Mouse (Mus musculus): ENCODE measurements around the gene Mpc1.

Gene Mpc1

DNA sequence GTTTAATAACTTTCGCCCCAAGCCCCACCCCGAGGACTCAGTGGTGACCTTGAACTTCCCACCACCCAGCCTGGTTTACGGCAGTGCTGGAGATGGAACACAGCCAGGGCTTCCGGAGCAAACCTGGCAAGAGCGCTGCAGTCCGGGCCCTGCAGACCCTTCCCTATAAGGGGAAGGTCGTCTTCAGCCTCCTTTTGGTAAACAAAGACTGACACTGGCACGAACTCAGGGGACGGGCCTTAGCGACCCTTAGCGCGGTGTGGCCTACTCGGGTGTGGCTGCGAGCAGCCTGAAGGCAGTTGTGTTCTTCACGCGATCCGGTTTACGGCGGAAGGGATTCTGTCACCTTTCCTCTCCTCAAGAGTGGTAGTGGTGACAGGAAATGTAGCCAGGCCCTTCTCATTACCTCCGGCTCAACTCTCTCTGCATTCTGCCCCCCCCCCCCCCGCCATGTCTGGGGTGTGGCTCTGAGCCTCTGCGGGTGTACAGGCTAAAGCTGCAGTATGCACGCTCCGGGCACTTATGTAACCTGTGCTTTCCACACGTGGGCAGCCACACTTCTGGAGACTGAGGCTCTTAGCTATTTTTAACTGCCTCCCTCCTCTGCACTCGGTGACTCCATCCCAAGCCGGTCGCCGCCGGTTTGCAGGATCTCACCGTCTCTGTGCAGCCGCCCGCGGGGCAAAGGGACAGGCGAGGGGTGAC lies at the start of gene Mpc1:
Gene Mpc1 (plus strand): TSS at position 84 of the 705 bp plus-strand sequence.
- in situ Hi-C loops (cut with MboI, MseI): no loop called here

DNA sequence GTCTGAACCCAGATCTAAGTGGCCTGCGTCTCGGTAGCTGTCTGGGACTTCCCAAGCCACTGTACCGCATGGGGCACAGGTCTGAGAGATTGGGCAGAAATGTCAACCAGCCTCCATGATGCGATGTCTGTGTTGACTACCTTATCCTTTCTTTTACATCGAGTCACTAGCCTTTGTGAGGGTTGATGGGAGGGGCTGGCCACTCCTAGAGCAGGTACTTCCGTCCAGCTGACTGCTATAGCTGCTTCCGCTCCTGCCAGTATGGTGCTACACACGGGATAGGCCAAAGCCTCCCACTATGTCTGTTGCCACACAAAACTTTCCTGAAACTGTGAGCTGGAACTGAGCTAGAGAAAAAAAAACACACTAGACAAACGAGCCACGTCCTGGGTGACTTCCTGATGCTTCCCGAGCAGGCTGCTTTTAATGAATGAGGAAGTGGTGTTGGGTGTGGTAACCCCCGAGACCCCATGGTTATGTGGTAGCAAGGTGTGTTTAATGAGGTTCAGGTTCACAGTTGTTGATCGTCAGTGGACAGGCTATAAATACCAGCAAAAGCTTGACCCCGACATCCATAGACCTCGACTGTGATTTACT lies 49.0 kb upstream of the Mpc1 start:
- in situ Hi-C loops (cut with MboI, MseI): no loop called here

DNA sequence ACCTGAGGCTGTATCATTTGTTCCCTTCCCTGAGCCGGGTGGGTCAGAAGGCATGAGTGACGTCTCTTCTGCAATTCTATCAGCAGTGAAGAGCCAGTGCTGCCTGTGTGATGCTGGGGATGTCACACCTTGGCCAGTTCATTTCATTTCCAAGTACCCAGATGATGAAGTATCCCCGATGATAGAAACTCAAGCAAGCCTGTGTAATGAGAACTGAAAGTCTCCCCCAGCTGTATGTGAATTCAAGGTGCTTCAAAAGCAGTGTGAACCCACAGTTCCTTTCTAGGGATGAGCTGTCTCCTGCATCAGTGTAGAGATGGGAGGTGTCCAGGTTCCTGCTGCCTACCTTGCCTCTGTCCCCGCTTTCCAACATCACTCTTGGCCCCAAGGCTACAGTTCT lies 48.2 kb upstream of the Mpc1 start:
- in situ Hi-C loops (cut with MboI, MseI): no loop called here

DNA sequence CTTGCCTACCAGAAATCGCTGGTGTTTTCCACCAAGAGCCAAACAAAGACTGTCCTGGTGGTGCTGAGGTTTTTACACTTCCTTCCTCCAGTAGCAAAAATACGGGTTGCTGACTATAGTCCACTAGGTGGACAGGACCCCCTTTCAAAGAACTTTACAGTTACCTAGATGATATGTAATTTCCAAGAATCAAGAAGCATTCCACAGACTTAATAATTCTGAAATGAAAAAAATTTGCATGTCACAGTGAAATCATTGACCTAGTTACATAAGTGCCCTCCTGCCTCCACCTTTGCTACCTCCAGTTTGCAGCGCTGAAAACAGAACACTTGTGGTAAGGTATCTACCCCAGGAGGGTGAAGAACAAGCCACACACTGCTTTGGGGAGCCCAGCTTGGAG lies 47.0 kb upstream of the Mpc1 start, which contains the start of gene Ccr6:
Gene Ccr6 (plus strand): TSS at position 301 of the 400 bp plus-strand sequence.
- in situ Hi-C loops (cut with MboI, MseI): no loop called here

DNA sequence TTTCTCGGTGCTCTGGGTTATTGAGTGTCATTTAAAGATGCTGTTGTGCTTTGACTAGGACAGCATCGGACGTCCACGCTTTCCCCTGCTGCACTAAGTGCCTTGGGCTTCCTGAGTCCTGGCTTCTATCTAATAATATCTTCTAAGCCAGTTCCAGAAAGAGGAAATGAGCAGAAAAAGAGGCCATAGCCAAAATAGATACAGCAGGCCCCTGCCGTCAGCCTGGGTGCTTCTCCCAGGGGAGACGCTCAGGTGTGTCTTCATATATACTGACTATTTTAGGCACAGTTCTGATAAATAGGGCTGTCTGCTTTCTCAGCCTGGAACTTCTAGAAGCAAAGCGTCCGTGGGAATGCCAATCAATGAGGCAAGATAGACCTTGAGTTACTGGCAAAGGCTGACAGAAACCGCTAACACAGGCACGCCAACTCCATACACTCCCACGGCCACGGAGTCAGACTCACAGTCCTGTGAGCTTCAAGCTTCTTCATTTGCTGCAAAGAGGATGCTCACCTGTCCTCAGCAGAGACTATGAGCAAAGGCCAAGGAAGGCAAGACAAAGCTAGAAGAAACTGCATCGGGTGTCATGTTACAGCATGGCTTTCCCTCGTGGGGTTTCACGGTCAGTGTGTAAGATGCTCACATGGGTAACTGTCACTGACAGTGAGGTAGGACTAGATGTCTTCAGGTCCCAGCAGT lies 44.5 kb upstream of the Mpc1 start:
- in situ Hi-C loops (cut with MboI, MseI): no loop called here

DNA sequence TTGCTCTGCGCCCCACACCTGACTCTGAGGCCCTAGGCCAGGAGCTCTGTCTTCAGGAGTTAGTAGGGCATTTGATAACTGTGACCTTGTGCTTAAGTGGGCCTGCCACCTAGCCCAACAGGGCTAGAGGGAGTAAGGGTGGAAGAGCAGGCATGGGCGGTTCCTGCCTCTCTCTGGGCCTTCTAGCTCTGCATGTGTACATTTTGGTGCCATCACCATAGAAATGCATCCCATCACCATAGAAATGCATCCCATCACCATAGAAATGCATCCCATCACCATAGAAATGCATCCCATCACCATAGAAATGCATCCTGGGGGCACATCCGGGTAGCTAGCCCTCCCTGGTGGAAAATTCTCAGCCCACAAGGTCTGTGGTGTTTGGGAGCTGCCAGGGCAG lies 43.1 kb upstream of the Mpc1 start:
- in situ Hi-C loops (cut with MboI, MseI): no loop called here

DNA sequence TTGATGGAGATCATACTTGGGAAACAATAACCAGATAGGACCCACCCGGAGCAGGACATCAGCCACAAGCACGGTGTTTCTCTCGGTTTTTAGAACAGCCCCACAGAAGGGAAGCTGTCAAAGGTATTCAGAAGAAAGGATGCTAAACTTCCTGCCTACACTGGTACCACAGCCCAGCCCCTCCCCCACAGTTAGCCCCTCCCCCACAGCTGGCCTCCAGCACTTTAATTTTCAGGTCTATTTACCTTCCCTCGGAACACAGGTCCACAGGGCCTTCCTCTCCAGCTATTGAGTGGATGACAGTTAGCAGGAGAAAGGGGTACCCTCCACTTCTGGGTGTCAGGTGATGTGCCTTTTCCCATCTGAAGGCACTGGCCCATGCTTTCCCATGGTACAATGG lies 42.2 kb upstream of the Mpc1 start:
- in situ Hi-C loops (cut with MboI, MseI): no loop called here

DNA sequence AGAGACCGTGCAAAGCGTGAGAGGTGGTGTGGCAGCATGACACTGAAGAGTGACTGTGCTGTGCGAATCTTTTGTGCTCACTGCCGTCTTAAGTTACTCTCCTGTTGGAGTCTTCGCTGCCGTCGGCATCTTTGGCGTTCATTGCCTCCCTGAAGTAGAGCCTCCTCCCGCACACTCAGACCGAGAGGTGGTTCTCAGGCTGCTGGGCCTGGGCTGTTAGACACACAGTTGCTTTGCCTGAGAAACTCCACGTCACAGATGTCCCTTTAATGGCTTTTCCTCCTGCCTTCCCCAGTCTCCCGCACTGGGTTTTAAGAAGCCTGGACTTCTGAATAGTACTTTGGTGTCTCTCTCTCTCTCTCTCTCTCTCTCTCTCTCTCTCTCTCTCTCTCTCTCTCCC lies 41.1 kb upstream of the Mpc1 start:
- in situ Hi-C loops (cut with MboI, MseI): no loop called here

DNA sequence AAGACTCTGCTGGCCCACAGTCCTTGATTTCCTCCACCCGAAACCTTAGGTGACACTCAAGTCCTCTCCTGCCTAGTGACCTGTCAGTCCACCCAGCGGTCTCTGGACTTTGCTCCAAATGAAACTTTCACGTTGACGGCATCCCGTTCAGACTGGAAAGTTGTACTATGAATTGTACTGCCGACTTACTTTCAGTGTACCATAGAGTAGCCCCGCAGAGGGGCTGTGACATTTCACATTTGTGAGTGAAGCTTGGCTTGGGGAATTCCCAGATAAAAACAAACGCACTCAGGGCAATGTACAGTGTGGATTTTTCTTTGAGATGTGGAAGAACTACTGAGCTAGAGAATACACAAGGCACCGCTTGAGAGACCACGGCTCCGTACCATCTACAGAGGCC lies 40.5 kb upstream of the Mpc1 start:
- in situ Hi-C loops (cut with MboI, MseI): no loop called here

DNA sequence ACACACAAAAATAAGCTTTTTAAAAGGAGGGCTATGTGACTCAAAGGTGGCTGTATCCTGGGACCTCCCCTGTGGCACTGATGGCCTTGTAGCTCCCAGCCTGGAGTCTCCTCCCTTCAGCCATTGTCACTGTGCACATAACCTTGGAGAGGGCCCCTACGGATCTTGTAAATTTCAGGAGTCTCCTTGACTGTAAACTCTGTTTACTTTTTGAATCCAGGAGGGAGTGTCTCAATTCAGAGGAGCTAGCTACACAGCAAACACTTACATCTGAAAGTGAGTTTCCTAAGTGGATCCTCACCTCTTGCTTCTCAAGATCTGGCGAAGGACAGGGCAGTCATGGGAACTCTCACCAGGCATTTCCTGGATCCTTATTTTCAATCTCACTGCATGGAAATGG lies 38.6 kb upstream of the Mpc1 start:
- in situ Hi-C loops (cut with MboI, MseI): no loop called here

DNA sequence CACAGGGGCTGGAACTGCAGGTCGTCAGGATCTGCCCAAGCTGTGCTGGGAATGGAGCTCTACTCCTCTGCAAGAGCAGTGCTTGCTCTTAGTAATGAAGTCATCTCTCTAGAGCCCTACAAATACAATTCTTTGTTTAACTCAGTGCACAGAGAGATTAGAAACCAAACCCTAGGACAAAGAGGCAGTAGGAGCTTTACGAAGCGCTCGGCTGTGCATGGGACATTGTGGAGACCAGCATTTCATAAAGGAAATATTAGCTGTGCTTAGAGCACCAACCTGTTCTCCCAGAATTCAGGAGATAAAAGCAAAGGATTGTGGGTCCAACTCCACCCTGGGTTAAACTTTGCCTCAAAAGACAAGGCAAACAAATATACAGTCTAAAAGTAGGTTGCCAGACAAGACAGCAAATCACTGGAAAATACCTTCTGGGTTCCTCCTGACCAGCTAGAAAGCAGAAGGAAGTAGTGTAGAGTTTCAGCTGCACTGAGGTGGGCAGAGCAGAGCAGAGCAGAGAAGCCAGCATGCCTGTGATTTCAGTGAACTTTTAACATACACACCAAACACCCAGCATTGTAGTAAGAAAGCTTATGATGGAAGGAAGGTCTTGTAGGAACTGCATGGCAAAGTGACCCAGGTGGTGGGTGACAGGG lies 36.5 kb upstream of the Mpc1 start:
- in situ Hi-C loops (cut with MboI, MseI): no loop called here

DNA sequence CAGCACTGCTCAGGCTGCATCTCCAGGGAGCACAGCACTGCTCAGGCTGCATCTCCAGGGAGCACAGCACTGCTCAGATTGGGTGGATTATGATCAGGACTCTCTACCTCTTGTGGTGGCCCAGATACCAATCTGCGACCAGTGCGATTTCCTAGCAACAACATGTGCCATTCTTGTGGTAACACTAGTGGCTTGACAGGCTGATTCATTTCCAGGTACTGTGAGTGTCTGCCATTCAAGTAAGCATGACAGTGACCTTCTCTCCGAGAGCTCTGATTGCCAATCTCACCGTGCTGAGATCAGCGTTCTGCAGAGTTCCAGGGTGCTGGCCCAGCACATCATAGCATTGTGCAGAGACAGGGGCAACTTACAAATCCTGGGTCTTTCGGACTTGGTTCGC lies 31.0 kb upstream of the Mpc1 start:
- in situ Hi-C loops (cut with MboI, MseI): no loop called here

DNA sequence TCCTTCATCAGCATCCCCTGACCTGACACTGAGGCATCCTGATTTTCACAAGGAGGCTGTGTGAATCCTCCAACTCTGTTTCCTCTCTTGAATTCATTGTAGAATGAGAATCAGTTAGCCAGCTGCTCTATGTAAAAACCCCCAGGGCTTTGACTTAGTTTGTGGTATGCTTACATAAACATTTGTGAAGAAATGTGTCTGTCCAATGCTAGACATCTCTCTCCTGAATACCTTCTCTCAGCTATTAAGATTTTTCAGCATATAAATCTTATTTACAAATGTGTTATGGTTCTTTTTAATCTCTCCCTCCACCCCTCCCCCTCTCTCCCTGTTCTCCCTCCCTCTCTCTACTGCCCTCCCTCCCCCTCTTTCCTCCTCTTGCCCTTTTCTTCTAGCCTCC lies 28.4 kb upstream of the Mpc1 start:
- in situ Hi-C loops (cut with MboI, MseI): no loop called here

DNA sequence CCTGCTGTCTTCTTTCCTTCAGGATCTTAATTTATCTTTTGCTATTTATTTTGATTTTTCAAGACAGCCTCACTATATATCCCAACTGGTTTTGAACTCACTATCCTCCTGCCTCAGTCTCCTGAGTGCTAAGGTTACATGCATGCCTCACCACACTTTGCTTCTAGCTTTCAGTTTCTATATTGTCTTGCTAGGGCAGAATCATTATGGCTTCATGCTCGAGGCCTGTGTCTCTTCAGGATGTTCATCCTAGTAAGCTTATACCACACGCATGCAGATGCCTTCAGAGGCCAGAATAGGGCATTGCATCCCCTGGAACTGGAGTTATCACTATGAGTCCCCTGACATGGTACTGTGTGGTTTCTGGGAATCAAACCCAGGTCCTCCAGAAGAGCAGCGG lies 27.8 kb upstream of the Mpc1 start:
- in situ Hi-C loops (cut with MboI, MseI): no loop called here

DNA sequence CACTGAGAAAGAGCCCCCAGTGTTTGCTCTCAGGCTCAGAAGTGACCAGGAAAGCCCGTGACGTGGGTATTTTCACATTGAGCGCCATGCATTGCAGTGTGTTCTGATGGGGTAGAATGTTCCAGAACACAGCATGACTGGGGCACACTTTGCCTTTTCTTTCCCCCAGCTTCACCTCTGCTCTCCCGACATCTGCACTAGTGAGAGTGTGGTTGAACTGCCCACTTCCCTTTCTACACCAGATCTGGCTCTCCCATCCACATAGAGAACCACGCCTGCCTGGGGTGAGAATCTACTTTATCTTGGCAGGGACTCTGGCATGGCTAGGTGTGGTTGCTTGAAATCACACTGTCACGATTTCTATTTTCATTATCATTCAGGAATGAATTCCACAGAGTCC lies 27.1 kb upstream of the Mpc1 start:
- in situ Hi-C loops (cut with MboI, MseI): no loop called here

DNA sequence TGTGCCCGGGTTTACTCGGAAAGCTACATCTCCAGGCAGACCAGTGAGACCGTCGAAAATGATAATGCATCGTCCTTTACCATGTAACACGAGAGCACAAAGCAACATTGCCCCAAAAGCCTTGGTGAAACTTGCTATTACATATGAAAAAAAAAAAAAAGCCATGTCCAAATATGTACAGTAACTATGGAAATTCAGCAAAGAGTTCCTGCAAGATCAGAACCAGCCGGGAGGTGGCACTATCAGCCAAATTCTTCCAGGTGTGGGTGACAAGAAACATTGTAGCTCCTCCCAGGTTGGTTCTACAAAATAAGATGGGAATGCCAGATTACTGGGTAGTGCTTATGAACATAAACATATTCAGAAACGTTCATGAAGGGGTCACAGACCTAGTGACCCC lies 25.7 kb upstream of the Mpc1 start:
- in situ Hi-C loops (cut with MboI, MseI): no loop called here

DNA sequence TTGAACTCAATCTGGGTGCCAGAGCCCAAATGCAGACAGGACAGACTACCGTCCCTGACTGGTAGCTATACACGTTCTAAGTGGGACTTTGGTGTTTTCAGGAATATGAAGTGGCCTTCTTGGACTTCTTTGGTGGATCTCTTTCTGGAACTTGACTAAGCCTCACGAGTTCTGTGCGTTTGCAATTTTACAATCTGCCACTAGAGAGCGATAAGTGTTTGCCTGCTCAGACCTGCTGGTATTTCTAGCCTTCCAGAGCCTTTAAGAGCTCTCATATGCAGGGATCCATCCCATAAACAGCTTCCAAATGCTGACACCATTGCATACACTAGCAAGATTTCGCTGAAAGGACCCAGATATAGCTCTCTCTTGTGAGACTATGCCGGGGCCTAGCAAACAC lies 18.1 kb upstream of the Mpc1 start:
- in situ Hi-C loops (cut with MboI, MseI): loop anchor here (10.0 kb wide), 1 partner anchor 120 kb away; no protein-coding TSS in a partner anchor

DNA sequence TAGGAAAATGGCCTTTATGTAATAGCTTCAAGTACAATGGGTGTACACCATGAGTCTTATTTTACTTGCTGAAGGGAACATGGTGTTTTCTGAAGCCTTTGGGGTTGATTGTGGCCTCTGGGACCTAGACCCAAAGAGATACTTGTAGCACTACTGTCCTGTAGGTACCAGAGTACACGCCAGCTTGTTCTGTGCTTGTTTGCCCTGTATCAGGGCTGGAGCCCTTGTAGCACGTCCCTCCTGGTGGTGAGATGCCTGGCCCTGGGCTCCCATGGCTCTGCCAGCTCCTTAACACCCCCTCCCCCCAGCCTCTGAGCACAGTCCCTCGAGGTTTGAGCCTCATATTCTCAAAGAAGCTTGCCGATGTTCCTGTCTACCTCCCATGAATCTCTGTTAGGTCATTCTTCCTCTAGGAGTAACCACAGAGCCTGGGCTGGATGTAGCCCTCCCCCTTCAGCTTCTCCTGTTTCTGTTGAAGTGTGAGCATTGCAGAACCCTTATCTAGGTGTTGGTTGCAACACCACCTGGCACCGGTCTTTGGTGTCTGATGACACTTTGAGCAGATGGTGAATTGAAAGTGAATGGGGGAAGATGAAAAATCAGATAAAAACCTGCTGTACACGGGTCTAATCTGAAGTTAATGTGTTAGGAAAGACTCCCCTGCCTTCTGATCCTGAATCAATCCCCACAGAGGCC lies 10.5 kb upstream of the Mpc1 start:
- in situ Hi-C loops (cut with MboI, MseI): no loop called here

DNA sequence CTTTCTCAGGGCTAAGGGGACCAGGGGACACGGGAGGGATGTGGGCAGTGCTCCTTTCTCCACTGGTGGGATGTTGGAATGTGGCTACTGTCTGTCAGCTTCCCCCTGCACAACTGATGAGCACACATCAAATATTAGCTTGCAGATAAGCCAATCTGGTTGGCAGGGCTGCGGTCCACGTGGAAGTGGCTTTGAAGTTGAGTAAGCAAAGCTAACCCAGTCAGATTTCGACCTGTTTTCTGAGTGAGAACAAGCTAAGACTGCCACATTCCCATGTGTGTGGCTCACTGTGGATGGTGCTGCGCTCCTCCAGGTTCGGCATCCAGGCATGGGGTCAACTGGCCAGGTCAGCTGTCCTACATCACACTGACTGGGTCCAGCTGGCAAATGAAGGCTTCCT lies 9.8 kb upstream of the Mpc1 start:
- in situ Hi-C loops (cut with MboI, MseI): no loop called here

DNA sequence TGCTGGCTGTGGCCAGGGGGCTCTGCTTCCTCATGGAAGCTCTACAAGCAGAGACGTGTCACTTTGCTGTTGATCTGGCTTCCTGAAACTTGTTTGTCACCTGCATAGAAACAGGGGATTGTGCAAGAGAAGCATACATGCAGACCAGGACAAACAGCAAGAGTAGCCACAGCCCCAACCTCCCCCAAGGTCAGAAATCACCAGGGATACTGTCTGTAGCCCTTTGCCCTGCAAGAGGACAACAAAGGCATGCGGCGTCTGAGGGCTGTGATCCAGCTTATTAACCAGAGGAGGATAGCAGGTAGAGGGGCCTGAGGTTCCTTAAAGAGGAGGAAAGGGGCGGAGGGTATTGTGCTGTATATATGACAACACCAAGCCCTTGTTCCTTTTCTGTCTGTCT lies 6.6 kb upstream of the Mpc1 start:
- in situ Hi-C loops (cut with MboI, MseI): no loop called here

DNA sequence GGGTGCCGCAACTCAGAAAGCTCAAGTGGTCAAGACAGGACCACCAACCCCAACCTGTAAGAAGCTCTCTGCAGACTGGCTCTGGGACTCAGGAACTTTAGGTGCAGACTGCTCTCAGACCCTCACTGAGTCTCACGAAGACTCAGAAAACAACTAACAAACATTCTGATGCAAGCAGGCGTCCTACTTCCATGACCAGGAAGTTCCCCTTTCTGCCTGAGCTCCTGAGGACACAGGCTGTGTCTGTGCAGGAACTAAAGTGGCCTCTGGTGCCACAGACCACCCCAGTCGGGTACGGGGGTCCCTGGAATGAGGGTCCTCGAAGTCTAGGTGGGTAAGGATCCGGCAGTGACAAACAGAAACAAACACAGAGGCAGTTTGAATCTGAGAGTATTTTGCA lies 6.0 kb upstream of the Mpc1 start:
- in situ Hi-C loops (cut with MboI, MseI): no loop called here

DNA sequence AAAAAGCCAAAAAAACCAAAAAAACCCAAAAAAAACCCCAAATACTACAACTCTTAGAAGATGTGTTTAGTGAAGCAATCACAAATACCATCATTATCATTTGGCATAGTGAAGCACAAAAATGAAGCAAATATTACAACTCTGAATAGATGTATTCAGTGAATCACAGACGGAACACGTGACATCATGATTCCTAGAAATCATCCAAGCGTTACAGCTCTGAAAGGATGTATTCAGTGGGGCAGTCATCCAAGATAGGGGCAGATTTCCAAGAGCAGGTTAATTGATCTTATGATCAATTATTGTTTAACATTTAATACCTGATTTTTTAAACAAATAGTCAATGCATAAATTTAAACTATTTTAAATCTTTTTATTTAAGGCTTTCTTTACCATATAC lies 5.4 kb upstream of the Mpc1 start:
- in situ Hi-C loops (cut with MboI, MseI): no loop called here

Data from T-helper 2 cell (primary cell).